Mouse (Mus musculus) T-helper 1 cell (primary cell): ENCODE results near the gene Klhdc8a.
"Not testable (repeated sequence)": the region's sequence is repeated elsewhere in the genome, so short reads cannot be mapped to it uniquely, and the experiment has no call there.

ENCODE experiments used
- in situ Hi-C: fragments of 300-600 bp; cut with MboI, MseI; formaldehyde crosslinking; loops from one replicate; pipeline ENCODE4 v1.15.1; 2025; ENCODE audit warnings: high pct_unique_total_duplicates

Gene Klhdc8a

GRCm38 (mm10) chr1:132298425-132298800 is at the start of gene Klhdc8a:
Gene Klhdc8a, plus strand, starts transcription at chr1:132298626.
- in situ Hi-C loops, result no loop called here

- in situ Hi-C loops, result no loop called here
Observed at GRCm38 (mm10) chr1:132254467-132254866, 44.0 kb upstream of the Klhdc8a start.

- in situ Hi-C loops, result no loop called here
Observed at GRCm38 (mm10) chr1:132260331-132260730, 38.1 kb upstream of the Klhdc8a start.

GRCm38 (mm10) chr1:132261058-132261457 is 37.4 kb upstream of the Klhdc8a start:
- in situ Hi-C loops, result no loop called here

GRCm38 (mm10) chr1:132263618-132264017 is 34.8 kb upstream of the Klhdc8a start:
- in situ Hi-C loops, result no loop called here

- in situ Hi-C loops, result no loop called here
Observed at GRCm38 (mm10) chr1:132264577-132264976, 33.8 kb upstream of the Klhdc8a start.

- in situ Hi-C loops, result no loop called here
Observed at GRCm38 (mm10) chr1:132265211-132265859, 33.1 kb upstream of the Klhdc8a start.

GRCm38 (mm10) chr1:132265936-132266335 is 32.5 kb upstream of the Klhdc8a start:
- in situ Hi-C loops, result no loop called here

GRCm38 (mm10) chr1:132266791-132267557 is 31.5 kb upstream of the Klhdc8a start:
- in situ Hi-C loops, result no loop called here

- in situ Hi-C loops, result no loop called here
Observed at GRCm38 (mm10) chr1:132267959-132268358, 30.5 kb upstream of the Klhdc8a start.

- in situ Hi-C loops, result no loop called here
Observed at GRCm38 (mm10) chr1:132268418-132269060, 29.9 kb upstream of the Klhdc8a start.

GRCm38 (mm10) chr1:132271237-132271636 is 27.2 kb upstream of the Klhdc8a start:
- in situ Hi-C loops, result no loop called here

GRCm38 (mm10) chr1:132276694-132277093 is 21.7 kb upstream of the Klhdc8a start:
- in situ Hi-C loops, result no loop called here

GRCm38 (mm10) chr1:132277124-132277523 is 21.3 kb upstream of the Klhdc8a start:
- in situ Hi-C loops, result no loop called here

GRCm38 (mm10) chr1:132280636-132281035 is 17.8 kb upstream of the Klhdc8a start:
- in situ Hi-C loops, result not testable (repeated sequence)

- in situ Hi-C loops, result no loop called here
Observed at GRCm38 (mm10) chr1:132281523-132282176, 16.8 kb upstream of the Klhdc8a start.

- in situ Hi-C loops, result no loop called here
Observed at GRCm38 (mm10) chr1:132282177-132282536, 16.3 kb upstream of the Klhdc8a start.

GRCm38 (mm10) chr1:132283018-132283417 is 15.4 kb upstream of the Klhdc8a start:
- in situ Hi-C loops, result no loop called here

- in situ Hi-C loops, result no loop called here
Observed at GRCm38 (mm10) chr1:132286735-132287134, 11.7 kb upstream of the Klhdc8a start.

GRCm38 (mm10) chr1:132287445-132287844 is 11.0 kb upstream of the Klhdc8a start:
- in situ Hi-C loops, result no loop called here

- in situ Hi-C loops, result no loop called here
Observed at GRCm38 (mm10) chr1:132287991-132288451, 10.4 kb upstream of the Klhdc8a start.

GRCm38 (mm10) chr1:132289965-132290364 is 8.5 kb upstream of the Klhdc8a start:
- in situ Hi-C loops, result no loop called here
